Mouse (Mus musculus): ENCODE measurements around the gene Tnfrsf21.

DNA sequence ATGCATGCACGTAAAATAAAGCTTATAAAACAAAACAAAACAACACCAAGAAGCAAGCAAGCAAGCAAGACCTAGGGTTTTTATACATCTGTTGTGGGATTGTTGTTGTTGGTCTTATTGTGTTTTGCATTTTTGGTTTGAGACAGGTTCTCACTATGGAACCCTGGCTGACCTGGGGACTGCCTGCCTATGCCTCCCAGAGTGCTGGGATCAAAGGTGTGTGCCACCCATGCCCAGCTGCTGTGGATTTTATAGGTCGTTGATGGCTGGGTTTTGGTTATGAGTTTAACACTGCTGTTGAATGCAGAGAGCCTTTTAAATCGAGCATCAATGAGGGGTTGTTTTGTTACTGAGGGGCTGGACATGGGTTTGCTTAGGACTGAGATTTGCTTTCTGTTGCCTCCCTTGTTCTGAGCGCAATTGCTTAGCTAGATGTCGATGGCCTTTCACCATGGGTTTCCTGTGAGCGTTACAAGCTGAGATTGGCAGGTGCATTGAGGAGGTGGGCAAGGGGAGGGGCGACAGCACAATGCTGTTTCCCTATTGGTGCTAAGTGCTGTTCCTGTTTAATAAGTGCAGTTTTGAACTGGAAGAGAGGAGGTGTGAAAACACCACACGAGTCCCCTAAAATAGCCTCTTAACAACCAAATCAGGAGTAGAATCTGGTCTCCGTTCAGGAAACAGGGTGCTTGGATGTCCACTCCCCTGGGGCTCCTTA, 94.0 kb downstream of the Tnfrsf21 start:
- no peak for TF ChIP-seq GATA1 (IDR thresholded peaks at IDR 0.05; ENCODE audit: borderline replicate concordance, low read length)
- TF ChIP-seq FLI1 (IDR thresholded peaks at IDR 0.05; ENCODE audit: low read length): no peak
